Mouse (Mus musculus): ENCODE measurements around the gene Adcy3. TPM values are rescaled to one million over a fixed set of nuclear protein-coding genes. Genes with fewer than 3 reads are reported as not detected.

Adcy3 gene
- total RNA-seq (2015; ENCODE audit: low replicate concordance), result 0.38 and 2.3 TPM in 2 replicates
- 0.42 and 5.3 TPM in 2 replicates for total RNA-seq (2017; ENCODE audit: low replicate concordance)

GRCm38 (mm10) chr12:4132941-4133846 lies at the start of gene Adcy3:
Gene Adcy3, plus strand, starts transcription at chr12:4133103.
- no peak for ATAC-seq (replicated peaks; ENCODE audit: low FRiP score, poor library complexity, severe bottlenecking)

- no peak for ATAC-seq (replicated peaks; ENCODE audit: low FRiP score, poor library complexity, severe bottlenecking)
Measured at GRCm38 (mm10) chr12:4083441-4083840, 49.5 kb upstream of the Adcy3 start.

- peak; percentile 62; the same call in 1 of the 2 replicates for ATAC-seq (replicated peaks; ENCODE audit: low FRiP score, poor library complexity, severe bottlenecking)
Measured at GRCm38 (mm10) chr12:4107383-4107782, 25.5 kb upstream of the Adcy3 start.

GRCm38 (mm10) chr12:4116132-4116531 lies 16.8 kb upstream of the Adcy3 start:
- no peak for ATAC-seq (replicated peaks; ENCODE audit: low FRiP score, poor library complexity, severe bottlenecking)

GRCm38 (mm10) chr12:4117136-4117535 lies 15.8 kb upstream of the Adcy3 start:
- no peak for ATAC-seq (replicated peaks; ENCODE audit: low FRiP score, poor library complexity, severe bottlenecking)

- ATAC-seq (replicated peaks; ENCODE audit: low FRiP score, poor library complexity, severe bottlenecking), result no peak
Measured at GRCm38 (mm10) chr12:4117579-4117978, 15.3 kb upstream of the Adcy3 start.

GRCm38 (mm10) chr12:4127346-4127745 lies 5.6 kb upstream of the Adcy3 start:
- ATAC-seq (replicated peaks; ENCODE audit: low FRiP score, poor library complexity, severe bottlenecking), result no peak

- no peak for ATAC-seq (replicated peaks; ENCODE audit: low FRiP score, poor library complexity, severe bottlenecking)
Measured at GRCm38 (mm10) chr12:4133847-4134212, 927 bp downstream of the Adcy3 start.

- ATAC-seq (replicated peaks; ENCODE audit: low FRiP score, poor library complexity, severe bottlenecking), result no peak
Measured at GRCm38 (mm10) chr12:4143179-4143578, 10.3 kb downstream of the Adcy3 start.

GRCm38 (mm10) chr12:4150936-4151335 lies 18.0 kb downstream of the Adcy3 start:
- ATAC-seq (replicated peaks; ENCODE audit: low FRiP score, poor library complexity, severe bottlenecking), result no peak

GRCm38 (mm10) chr12:4151969-4152368 lies 19.1 kb downstream of the Adcy3 start:
- ATAC-seq (replicated peaks; ENCODE audit: low FRiP score, poor library complexity, severe bottlenecking), result no peak

GRCm38 (mm10) chr12:4157466-4157865 lies 24.6 kb downstream of the Adcy3 start:
- ATAC-seq (replicated peaks; ENCODE audit: low FRiP score, poor library complexity, severe bottlenecking), result no peak

GRCm38 (mm10) chr12:4158179-4158578 lies 25.3 kb downstream of the Adcy3 start:
- no peak for ATAC-seq (replicated peaks; ENCODE audit: low FRiP score, poor library complexity, severe bottlenecking)

GRCm38 (mm10) chr12:4158868-4159632 lies 26.1 kb downstream of the Adcy3 start:
- no peak for ATAC-seq (replicated peaks; ENCODE audit: low FRiP score, poor library complexity, severe bottlenecking)

- ATAC-seq (replicated peaks; ENCODE audit: low FRiP score, poor library complexity, severe bottlenecking), result no peak
Measured at GRCm38 (mm10) chr12:4160322-4160721, 27.4 kb downstream of the Adcy3 start.

- no peak for ATAC-seq (replicated peaks; ENCODE audit: low FRiP score, poor library complexity, severe bottlenecking)
Measured at GRCm38 (mm10) chr12:4162886-4163285, 30.0 kb downstream of the Adcy3 start.

GRCm38 (mm10) chr12:4166970-4167369 lies 34.1 kb downstream of the Adcy3 start:
- ATAC-seq (replicated peaks; ENCODE audit: low FRiP score, poor library complexity, severe bottlenecking), result no peak

GRCm38 (mm10) chr12:4169058-4169457 lies 36.2 kb downstream of the Adcy3 start:
- ATAC-seq (replicated peaks; ENCODE audit: low FRiP score, poor library complexity, severe bottlenecking), result no peak

- ATAC-seq (replicated peaks; ENCODE audit: low FRiP score, poor library complexity, severe bottlenecking), result no peak
Measured at GRCm38 (mm10) chr12:4169622-4170021, 36.7 kb downstream of the Adcy3 start.

GRCm38 (mm10) chr12:4173108-4173790 lies 40.3 kb downstream of the Adcy3 start:
- ATAC-seq (replicated peaks; ENCODE audit: low FRiP score, poor library complexity, severe bottlenecking), result no peak

Measured in erythroblast, adult 5-6 weeks (primary cell).